Mouse (Mus musculus) brain, embryonic 14.5 days (tissue): ENCODE measurements around the gene Pcbp1.

Experiments
- CTCF ChIP-seq: fragments of 200-500 bp; IDR thresholded peaks from 2 replicates; pipeline ENCODE4 v1.5.1; 2012; ENCODE audit warnings: inconsistent platforms, mild to moderate bottlenecking, moderate library complexity, borderline replicate concordance; ENCODE audit not compliant: insufficient read depth, insufficient read length; ENCODE audit errors: extremely low read depth
- POLR2A ChIP-seq: fragments of 200-500 bp; IDR thresholded peaks from 2 replicates; pipeline ENCODE4 v1.6.1; 2012; ENCODE audit warnings: mild to moderate bottlenecking, inconsistent platforms, borderline replicate concordance; ENCODE audit not compliant: poor library complexity, insufficient read depth, insufficient read length, severe bottlenecking; ENCODE audit errors: extremely low read depth

DNA sequence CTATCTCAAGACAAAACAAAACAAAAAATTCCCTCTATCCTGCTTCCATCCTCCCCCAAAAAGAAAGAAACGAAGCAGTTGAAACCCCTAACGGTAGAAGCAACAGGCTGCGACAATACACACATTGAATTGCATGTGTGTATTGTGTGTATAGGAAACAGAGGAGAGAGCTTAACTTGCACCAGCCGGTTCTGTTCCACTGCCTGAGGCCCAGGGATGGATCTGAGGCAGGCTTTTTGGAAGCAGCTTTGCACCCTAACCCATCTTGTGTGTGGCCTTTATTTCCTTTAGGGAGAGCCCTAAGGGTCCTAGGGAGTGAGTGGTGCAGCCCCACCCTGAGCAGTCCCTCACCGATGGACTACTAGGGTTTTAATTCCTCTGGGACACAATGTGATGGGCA lies 29.5 kb downstream of the Pcbp1 start:
- TF ChIP-seq CTCF, result no peak
- no peak for TF ChIP-seq POLR2A
